8 mouse cellular contexts compared by ENCODE assay signal in the genomic region with DNA sequence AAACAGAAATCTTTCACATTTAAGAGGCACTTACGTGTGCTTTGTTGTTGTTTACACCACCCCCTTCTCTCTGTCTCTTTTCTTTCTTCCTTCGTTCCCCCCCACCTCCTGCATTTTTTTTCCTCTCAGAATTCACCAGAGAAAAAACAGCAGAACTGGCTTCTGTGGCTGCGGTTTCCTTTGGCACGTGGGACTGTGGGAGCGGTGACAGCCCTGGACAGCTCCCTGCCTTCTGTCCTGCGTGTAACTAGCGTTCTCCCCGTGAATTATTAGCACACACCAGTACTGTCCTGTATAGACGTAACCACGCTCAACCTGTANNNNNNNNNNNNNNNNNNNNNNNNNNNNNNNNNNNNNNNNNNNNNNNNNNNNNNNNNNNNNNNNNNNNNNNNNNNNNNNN.
DNase-seq lines count a peak whose midpoint lies in the region; ATAC-seq and TF ChIP-seq lines count a peak whose summit lies in the region.

No protein-coding gene starts in this region.

- H3K9me3 ChIP-seq in neural tube, embryonic 11.5 days (ENCODE audit: control insufficient read depth, low read length), result no peaks in the 10 kb centered on the region
- no peaks in the 10 kb centered on the region for H3K9me3 ChIP-seq in midbrain, embryonic 14.5 days (ENCODE audit: control insufficient read depth, low read length)

- no peaks in the 10 kb centered on the region for H3K27me3 ChIP-seq in neural tube, embryonic 11.5 days (ENCODE audit: control insufficient read depth, insufficient read depth, low read length)
- H3K27me3 ChIP-seq in midbrain, embryonic 14.5 days (ENCODE audit: control insufficient read depth, insufficient read depth, low read length), result no peaks in the 10 kb centered on the region

- peaks cover 5% of the 10 kb centered on the region; the same call in 1 of the 2 replicates for H3K4me1 ChIP-seq in neural tube, embryonic 11.5 days (ENCODE audit: control insufficient read depth, insufficient read depth, low read length)
- peaks cover 8% of the 10 kb centered on the region; the same call in 1 of the 2 replicates for H3K4me1 ChIP-seq in midbrain, embryonic 14.5 days (ENCODE audit: control insufficient read depth, insufficient read depth, low read length)

- WGBS in neural tube, embryonic 11.5 days, result 53% methylated on average over 10 of the region's 10 CpGs
- 44% methylated on average over 10 of the region's 10 CpGs for WGBS in midbrain, embryonic 14.5 days

- H3K9ac ChIP-seq in neural tube, embryonic 11.5 days (ENCODE audit: low read length), result no peak overlapping the region
- H3K9ac ChIP-seq in midbrain, embryonic 14.5 days (replicated peaks; ENCODE audit: low read length), result peak overlapping the region; percentile 39; the same call in 1 of the 2 replicates

- no peak for ATAC-seq in neural tube, embryonic 11.5 days (ENCODE audit: insufficient read depth, low FRiP score, low TSS enrichment)
- peak; percentile 59; the same call in 1 of the 2 replicates for ATAC-seq in midbrain, embryonic 14.5 days (ENCODE audit: low FRiP score, low TSS enrichment)
- ATAC-seq in activated CD4-positive, CD25-positive, alpha-beta regulatory T cell, adult 4 months, result no peak
- no peak for ATAC-seq in monocyte, adult 5-6 weeks (replicated peaks; ENCODE audit: insufficient number of reproducible peaks, low FRiP score, low TSS enrichment, poor library complexity, severe bottlenecking)

- peak overlapping the region; percentile 63 for H3K4me3 ChIP-seq in gastrocnemius, adult 2 months
- H3K4me3 ChIP-seq in neural tube, embryonic 11.5 days (ENCODE audit: low read depth, low read length), result no peak overlapping the region
- peak overlapping the region; percentile 13; the same call in 1 of the 2 replicates for H3K4me3 ChIP-seq in midbrain, embryonic 14.5 days (replicated peaks; ENCODE audit: low read depth, low read length)

- H3K36me3 ChIP-seq in neural tube, embryonic 11.5 days (ENCODE audit: control insufficient read depth, insufficient read depth, low read length), result no peaks in the 10 kb centered on the region
- no peaks in the 10 kb centered on the region for H3K36me3 ChIP-seq in midbrain, embryonic 14.5 days (ENCODE audit: control insufficient read depth, insufficient read depth, low read length)

- TF ChIP-seq CTCF in gastrocnemius, adult 2 months (IDR thresholded peaks at IDR 0.05), result no peak

- peak; percentile 51 for DNase-seq in gastrocnemius, adult 2 months
- no peak for DNase-seq in gastrocnemius, postnatal 25 days
- DNase-seq in neural tube, embryonic 11.5 days (ENCODE audit: low spot score), result no peak
- DNase-seq in neural tube, embryonic 10.5 days (ENCODE audit: extremely low spot score, low spot score), result no peak
- DNase-seq in heart, postnatal 10 days, result peak; percentile 5 to 17
- peak; percentile 36 for DNase-seq in midbrain, embryonic 14.5 days

- peak overlapping the region; percentile 75 for H3K27ac ChIP-seq in gastrocnemius, adult 2 months
- no peak overlapping the region for H3K27ac ChIP-seq in neural tube, embryonic 11.5 days (ENCODE audit: low read depth, low read length)
- no peak overlapping the region for H3K27ac ChIP-seq in midbrain, embryonic 14.5 days (replicated peaks; ENCODE audit: low read depth, low read length)

- H3K4me2 ChIP-seq in neural tube, embryonic 11.5 days (ENCODE audit: low read depth), result peak overlapping the region; percentile 28; the same call in 1 of the 2 replicates
- H3K4me2 ChIP-seq in midbrain, embryonic 14.5 days (ENCODE audit: low read length), result peak overlapping the region; percentile 53

- intact Hi-C loops in gastrocnemius, adult 2 months (cut with DNase I), result no loop called here
- intact Hi-C loops in heart, postnatal 10 days (cut with DNase I), result no loop called here

Comparison
In these comparisons a context has a peak if more than half of its experiments do, and no peak if none do; other contexts are left out.
1. DNase-seq: peak in gastrocnemius, adult 2 months (single experiment), heart, postnatal 10 days (2 of 2) and midbrain, embryonic 14.5 days (single experiment); none in gastrocnemius, postnatal 25 days (single experiment), neural tube, embryonic 11.5 days (single experiment) and neural tube, embryonic 10.5 days (single experiment).